Mouse (Mus musculus): ENCODE measurements around the gene Rexo1.

The Rexo1 gene

GRCm38 (mm10) chr10:80584642-80585552, 23.5 kb upstream of the Rexo1 start:
- no peak for DNase-seq (ENCODE audit: low spot score in 2 of 2)

GRCm38 (mm10) chr10:80584045-80584488, 22.7 kb upstream of the Rexo1 start:
- DNase-seq (ENCODE audit: low spot score in 2 of 2): no peak

DNA sequence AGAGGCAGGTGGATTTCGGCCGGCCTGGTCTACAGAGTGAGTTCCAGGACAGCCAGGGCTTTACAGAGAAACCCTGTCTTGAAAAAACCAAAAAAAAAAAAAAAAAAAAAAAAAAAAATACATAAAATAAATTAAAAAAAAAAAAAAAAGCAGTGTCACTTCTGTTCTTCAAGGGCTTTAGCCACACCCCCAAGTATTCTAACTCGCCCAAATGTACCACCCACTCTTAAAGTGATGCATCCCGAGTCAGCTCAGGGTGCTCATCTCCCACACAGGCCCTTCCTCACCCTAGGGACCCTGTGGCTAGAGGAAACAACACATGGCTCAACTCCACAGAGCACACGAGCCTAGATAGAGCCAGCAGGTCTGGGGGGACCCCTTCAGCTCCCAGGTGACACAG, 21.7 kb upstream of the Rexo1 start:
- no peak for DNase-seq (ENCODE audit: low spot score in 2 of 2)

DNA sequence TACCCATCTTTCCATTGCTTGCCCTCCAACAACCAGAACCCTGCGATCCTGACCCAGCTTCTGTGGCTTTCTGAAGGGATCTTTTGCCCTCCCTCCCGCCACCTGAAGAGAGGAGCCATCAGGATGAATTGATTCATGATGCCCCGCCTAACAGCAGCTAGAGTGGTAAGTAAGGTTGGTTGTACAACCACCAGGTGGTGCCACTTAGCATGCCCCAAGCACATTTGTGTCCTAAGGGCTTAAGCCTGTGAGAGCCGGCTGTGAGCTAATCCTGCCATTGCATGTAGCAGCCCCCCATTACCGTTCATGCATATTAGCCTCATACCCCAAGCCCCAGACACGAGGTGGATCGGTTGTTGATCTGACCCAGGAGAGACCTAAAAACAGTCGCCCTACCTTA, 17.6 kb upstream of the Rexo1 start:
- DNase-seq (ENCODE audit: low spot score in 2 of 2): peak; percentile 50 to 53

GRCm38 (mm10) chr10:80578131-80578750, 16.9 kb upstream of the Rexo1 start:
- DNase-seq (ENCODE audit: low spot score in 2 of 2): peak; percentile 85 to 86

- DNase-seq (ENCODE audit: low spot score in 2 of 2): peak; percentile 96 to 98
These were observed 16.1 kb upstream of the Rexo1 start, which contains the start of gene Klf16 for GRCm38 (mm10) chr10:80577195-80578130. Gene Klf16 (minus strand): TSS chr10:80577321.

- peak; percentile 42 to 49 for DNase-seq (ENCODE audit: low spot score in 2 of 2)
These were observed 15.2 kb upstream of the Rexo1 start for GRCm38 (mm10) chr10:80576351-80577194.

DNA sequence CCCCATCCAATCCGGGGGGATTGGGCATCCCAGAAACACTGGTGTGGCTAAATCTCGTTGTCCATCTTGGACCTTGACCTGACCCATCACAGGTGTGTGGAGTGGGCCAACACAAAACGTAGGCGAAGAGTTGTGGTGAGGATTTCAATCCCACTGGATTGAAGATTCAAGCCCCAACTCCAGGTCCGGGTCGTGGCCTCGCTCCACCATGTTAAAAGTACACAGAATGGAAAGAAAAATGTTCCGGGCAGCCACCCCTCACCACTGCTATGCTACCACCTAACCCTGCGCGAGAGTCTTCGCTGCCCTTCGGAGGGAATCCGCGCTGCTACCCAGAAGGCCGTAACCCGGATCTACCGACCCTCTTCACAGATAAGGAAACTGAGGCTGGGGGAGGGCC, 14.6 kb upstream of the Rexo1 start:
- DNase-seq (ENCODE audit: low spot score in 2 of 2): no peak

DNA sequence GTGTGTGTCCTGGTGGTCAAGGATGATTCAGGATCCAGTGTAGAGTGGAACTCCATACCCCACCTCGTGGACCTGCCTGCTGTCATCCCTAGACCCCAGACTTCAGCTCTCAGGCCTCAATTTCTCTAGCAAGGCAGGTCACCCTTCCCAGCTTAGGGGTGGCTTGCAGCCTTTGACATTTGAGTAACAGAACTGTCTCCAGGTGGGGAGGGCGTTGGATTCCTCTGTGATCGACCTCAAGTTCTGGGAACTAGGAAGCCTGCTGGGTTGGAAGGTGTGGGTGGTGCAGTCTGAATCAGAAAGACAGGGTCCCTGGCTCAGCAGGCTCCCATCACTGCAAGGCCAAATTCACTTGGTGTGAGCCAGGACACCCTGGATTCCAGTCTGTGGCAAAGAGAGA, 13.5 kb upstream of the Rexo1 start:
- DNase-seq (ENCODE audit: low spot score in 2 of 2): no peak

DNA sequence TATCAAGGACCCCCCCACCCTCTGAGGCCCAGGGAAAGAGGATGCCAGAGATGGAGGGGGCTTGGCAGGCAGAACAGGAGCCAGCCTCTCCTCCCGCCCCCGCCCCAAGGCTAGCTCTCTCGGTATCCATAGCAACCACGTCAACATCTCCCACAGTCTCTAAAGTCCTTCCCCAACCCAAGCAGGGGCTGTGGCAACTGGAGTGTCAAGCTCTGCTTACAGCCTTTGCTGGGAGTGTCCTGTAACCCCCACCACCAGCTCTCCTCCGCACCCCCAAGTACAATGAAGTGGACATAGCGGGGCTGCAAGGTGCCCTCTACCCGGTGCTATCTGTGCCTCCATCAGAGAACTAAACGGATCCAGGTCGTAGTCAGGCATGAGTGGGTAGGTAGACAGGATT, 12.6 kb upstream of the Rexo1 start:
- no peak for DNase-seq (ENCODE audit: low spot score in 2 of 2)

- no peak for DNase-seq (ENCODE audit: low spot score in 2 of 2)
These were observed 11.1 kb upstream of the Rexo1 start for GRCm38 (mm10) chr10:80572477-80572876.

DNA sequence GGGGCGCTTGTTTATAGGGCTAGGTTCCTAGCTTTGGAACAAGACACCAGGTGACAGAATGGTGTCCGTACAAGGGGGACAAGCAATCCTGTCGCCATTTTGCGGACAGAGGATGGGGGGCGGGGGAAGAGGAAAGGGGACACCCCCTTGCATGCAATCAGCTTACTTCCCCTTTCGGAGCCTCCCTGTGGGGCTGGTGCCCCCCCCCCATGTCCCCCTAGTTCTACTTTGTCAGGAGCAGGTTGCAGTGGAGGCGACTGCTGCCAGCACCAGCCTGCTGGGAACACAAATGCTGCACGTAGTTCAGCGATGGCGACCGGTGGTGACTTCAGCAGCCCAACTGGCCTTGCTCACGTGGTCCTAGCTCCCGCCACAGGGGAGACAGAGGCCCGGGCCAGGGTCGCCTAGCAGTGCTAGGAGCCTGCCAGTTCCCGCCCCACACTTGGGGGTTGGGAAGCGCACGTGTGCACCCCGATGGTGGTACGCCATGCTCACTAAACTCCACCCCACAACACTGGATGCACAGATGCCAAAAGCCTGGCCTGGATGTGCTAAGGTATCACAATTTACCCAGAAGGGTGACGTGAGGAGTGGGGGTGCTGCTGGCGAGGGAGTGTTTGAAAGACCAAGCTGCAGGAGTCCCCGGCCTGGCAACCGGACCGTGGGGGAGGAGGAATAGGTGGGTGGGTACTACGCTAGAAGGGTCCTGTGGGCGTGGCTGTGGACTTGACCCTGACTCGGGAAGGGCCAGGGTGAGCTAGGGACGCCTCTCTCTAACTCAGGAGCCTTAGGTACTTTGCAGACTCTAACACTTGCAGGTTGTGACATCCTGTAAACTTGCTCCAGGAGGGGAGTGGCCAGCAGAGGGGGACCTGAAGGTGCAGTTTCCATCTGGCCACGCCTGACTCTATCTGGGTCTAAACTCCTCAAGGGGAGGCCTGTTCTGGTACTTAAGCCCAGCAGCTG, 9.8 kb upstream of the Rexo1 start:
- no peak for DNase-seq (ENCODE audit: low spot score in 2 of 2)

DNA sequence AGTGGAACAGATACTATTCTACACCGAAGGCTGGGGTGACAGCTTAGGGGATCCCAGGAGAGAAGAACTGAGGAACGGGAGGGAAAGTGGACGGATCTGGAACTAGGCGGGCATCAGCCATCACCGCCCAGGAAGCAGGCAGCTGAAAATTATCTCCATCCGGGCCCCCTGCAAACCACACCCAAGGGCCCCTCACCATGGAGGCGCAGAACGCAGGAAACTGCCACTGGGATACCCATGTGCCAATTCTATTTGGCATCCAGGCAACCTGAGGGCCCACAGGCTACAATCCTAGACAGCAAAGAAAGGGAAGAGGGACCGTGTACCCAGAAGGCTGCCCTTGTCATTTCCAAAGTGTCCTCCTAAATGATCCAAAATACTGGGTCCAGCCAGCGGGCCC, 9.1 kb upstream of the Rexo1 start:
- no peak for DNase-seq (ENCODE audit: low spot score in 2 of 2)

- DNase-seq (ENCODE audit: low spot score in 2 of 2): peak; percentile 42 to 71
These were observed 8.3 kb upstream of the Rexo1 start for GRCm38 (mm10) chr10:80569664-80570066.

- no peak for DNase-seq (ENCODE audit: low spot score in 2 of 2)
These were observed 7.5 kb upstream of the Rexo1 start for GRCm38 (mm10) chr10:80568876-80569275.

DNA sequence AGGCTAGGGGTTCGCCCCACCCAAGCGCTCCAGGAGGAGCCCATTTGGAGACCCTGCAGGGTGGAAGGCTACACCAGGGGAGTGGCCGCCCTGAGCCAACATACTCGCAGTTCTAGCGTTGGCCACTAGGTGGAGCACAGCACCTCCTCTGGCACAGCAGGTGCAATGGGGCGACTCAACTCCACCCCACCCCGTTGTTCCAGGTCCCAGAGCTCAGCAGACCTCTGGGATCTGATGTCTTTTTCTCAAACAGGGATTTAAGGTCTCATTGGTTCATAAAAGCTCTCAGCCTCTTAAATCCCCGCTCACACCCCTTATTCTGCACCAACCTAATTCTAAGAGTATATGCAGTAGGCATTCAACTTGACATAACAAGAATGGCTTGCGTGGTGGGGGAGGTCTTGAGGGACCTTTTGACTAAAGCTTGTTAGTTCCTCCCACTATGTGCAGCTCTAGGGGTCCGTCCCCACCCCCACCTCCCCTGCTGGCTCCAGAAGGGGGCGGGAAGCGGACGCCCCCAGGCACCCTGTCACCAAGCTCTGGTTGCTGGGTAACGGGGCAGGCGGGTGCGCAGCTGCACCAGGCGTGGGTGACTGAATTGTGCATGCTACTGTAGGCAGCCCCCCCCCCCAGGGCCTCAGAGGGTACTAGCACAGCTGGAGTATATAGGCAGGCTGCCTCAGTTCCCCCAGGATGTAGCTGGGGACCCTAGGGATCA, 5.2 kb upstream of the Rexo1 start:
- peak; percentile 72 to 80 for DNase-seq (ENCODE audit: low spot score in 2 of 2)

GRCm38 (mm10) chr10:80560621-80561020, 739 bp downstream of the Rexo1 start:
- no peak for DNase-seq (ENCODE audit: low spot score in 2 of 2)

DNA sequence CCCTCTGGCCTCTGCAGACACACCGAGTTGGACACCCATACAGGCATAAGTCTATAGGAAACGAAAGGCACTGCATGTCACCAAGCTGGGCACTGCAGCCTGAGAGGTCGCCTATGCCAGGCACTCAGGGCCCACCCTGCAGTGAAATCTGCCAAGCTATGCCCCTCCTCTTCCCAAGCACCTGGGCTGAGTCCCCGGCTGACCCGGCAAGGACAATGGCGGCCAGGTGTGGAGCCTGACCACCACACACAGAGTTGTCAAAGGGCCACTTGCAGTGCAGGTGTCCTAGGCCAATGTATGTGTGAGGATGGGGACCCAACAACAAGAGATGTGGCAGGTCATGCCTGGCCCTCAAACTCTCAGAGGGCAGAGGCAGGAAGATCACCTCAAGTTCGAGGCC, 1.9 kb downstream of the Rexo1 start:
- no peak for DNase-seq (ENCODE audit: low spot score in 2 of 2)

GRCm38 (mm10) chr10:80557346-80557965, 3.9 kb downstream of the Rexo1 start:
- DNase-seq (ENCODE audit: low spot score in 2 of 2): peak; percentile 51 to 66

All from heart, adult 9 months (tissue).